Mouse (Mus musculus): ENCODE data around the gene Amh.

DNA sequence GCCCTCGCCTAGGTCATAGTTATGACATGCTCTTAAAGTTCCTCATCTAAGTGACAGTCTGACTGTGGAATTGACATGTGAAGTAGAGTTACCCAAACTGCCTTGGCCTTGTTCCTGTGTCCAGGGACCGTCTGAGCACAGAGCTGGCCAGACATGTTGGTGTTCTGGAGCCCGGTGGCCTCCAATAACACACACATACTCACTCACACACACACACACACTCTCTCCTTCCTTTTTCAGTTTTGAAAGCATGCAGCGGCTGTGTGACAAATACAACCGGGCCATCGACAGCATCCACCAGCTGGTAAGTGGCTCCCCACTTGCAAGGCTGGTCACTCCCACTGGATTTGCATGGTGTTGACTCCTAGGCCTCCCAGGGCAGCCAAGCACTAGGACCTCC is 36.7 kb upstream of the Amh start:
- TF ChIP-seq CTCF (IDR thresholded peaks at IDR 0.05) = no peak
- no peak for TF ChIP-seq EP300 (IDR thresholded peaks at IDR 0.05; ENCODE audit: insufficient read depth, low read depth, low read length)
